Mouse (Mus musculus) liver, embryonic 12.5 days (tissue): ENCODE data around the gene Npat. TPM values are rescaled to one million over a fixed set of nuclear protein-coding genes. Genes with fewer than 3 reads are reported as not detected.
A peak's percentile ranks its signal among the peaks of the same experiment; 100 is the strongest.

Experiments used
- ATAC-seq: fragments of 200-750 bp; cut with Nextera tagmentation; 2 replicates; pipeline ENCODE4 v1.8.0; 2017; ENCODE audit warnings: moderate number of reproducible peaks, mild to moderate bottlenecking, moderate library complexity
- H3K27ac ChIP-seq: fragments of 300-500 bp; sonication (generic); 2 replicates; pipeline ENCODE4 v1.5.1; 2016; ENCODE audit warnings: mild to moderate bottlenecking
- H3K27me3 ChIP-seq: fragments of 300-500 bp; sonication (generic); replicated peaks from 2 replicates; pipeline ENCODE4 v1.6.1; 2016; ENCODE audit warnings: mild to moderate bottlenecking, moderate library complexity
- H3K36me3 ChIP-seq: fragments of 300-500 bp; sonication (generic); 2 replicates; pipeline ENCODE4 v1.6.1; 2016; ENCODE audit warnings: mild to moderate bottlenecking, moderate library complexity
- H3K4me1 ChIP-seq: fragments of 300-500 bp; sonication (generic); 2 replicates; pipeline ENCODE4 v1.6.1; 2016
- H3K4me2 ChIP-seq: fragments of 300-500 bp; sonication (generic); 2 replicates; pipeline ENCODE4 v1.6.1; 2016; ENCODE audit warnings: mild to moderate bottlenecking, moderate library complexity
- H3K4me3 ChIP-seq: fragments of 300-500 bp; sonication (generic); 2 replicates; pipeline ENCODE4 v1.5.1; 2016; ENCODE audit warnings: mild to moderate bottlenecking, moderate library complexity
- H3K9ac ChIP-seq: fragments of 300-500 bp; sonication (generic); 2 replicates; pipeline ENCODE4 v1.6.1; 2016; ENCODE audit warnings: mild to moderate bottlenecking, moderate library complexity
- H3K9me3 ChIP-seq: fragments of 300-500 bp; sonication (generic); replicated peaks from 2 replicates; pipeline ENCODE4 v1.6.1; 2016; ENCODE audit warnings: mild to moderate bottlenecking, moderate library complexity
- WGBS: fragments of 180-500 bp; shearing (Covaris S2); methylation state at CpG from one replicate; pipeline ENCODE4 v1.1.7; 2016; ENCODE audit not compliant: insufficient replicate concordance; 5-methylcytosine and 5-hydroxymethylcytosine counted together
- polyA plus RNA-seq: library from polyadenylated mRNA; unstranded; fragments of >200 nt; fragmentation: Nextera tagmentation; extraction: Ambion mirVana; gene quantifications from 2 replicates; pipeline ENCODE4 v1.2.1, GENCODE M21; 2016

The Npat gene
- polyA plus RNA-seq, 1 experiment from 2014 or later = 12.4 TPM

DNA sequence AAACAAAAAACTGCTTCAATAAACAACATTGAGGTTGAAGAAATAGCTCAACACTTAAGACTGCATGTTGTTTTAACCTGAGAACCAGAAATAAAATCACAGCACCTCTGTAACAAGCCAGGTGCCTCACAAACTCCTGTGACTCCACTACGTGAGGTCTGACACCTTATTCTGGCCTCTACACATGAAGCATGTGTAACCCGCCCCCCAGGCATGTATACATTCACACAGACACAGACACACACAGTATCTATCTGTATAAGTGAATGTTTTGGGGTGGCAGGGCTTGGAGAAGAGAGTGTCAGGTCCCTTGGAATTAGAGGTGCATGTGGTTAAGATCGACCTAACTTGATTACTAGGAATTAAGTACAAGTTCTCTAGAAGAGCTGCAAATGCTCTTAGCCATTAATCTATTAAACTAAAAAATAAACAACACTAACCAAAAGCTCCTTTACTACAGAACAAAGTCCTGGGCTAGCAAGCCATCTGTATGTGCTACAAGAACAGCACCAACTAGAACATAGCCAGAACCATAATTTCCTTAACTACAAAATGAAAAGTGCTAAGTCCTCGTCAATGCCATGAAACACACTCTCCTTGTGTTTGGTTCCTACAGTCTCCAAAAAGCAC, 60.2 kb downstream of the Npat start:
- no peak overlapping the region for H3K4me2 ChIP-seq
- no peaks in the 10 kb centered on the region for H3K27me3 ChIP-seq
- no peak overlapping the region for H3K27ac ChIP-seq
- H3K4me1 ChIP-seq = no peaks in the 10 kb centered on the region
- no peak overlapping the region for H3K4me3 ChIP-seq
- ATAC-seq = no peak
- H3K36me3 ChIP-seq = peaks cover 19% of the 10 kb centered on the region
- H3K9ac ChIP-seq = no peak overlapping the region
- no peaks in the 10 kb centered on the region for H3K9me3 ChIP-seq
- WGBS = 81% methylated on average over 4 of the region's 4 CpGs

DNA sequence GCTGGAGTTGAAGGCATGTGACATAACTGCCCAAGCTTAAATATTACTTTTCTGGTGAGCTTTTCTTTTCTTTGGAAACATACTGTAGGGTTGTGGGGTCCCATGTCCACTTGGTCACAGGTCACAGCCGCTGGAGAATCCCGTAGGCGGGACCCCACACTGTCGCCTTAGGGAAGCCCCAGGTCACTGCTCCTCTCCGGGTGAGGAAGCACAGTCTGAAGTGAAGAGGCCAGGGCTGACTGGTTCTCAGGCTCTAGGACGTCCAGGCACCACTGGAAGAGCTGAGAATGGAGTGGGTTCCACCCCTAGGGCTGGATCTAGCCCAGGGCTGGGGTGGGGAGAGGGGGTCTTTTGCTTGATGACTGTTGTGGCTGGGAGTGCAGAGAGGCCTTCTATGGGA, 61.8 kb downstream of the Npat start:
- Histone ChIP-seq H3K9me3 (no peaks in the 10 kb centered on the region), H3K4me2 (no peak overlapping the region), H3K9ac (no peak overlapping the region), H3K36me3 (peaks cover 8% of the 10 kb centered on the region; the same call in 1 of the 2 replicates), H3K4me1 (peaks cover 7% of the 10 kb centered on the region), H3K4me3 (no peak overlapping the region), H3K27ac (no peak overlapping the region), H3K27me3 (no peaks in the 10 kb centered on the region)
- no peak for ATAC-seq
- 64% methylated on average over 6 of the region's 6 CpGs for WGBS

DNA sequence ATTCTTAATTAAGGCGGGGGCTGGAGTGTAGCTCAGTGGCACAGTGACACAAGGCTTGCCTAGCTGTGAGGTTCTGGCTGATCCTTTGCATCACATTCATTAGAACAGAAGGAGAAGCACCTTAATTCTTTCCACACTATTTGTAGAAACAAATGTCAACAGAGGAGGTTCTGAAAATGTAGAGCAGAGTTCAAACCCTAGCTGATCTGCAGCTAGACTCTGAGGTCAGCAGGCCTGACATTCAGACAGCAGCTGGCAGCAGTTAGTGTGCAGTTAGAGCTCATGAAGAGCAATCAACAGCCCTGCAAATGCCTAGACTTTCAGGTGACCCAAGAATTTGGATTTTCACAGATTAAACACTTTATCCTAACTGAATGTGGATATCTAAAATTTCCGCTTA, 64.7 kb downstream of the Npat start:
- no peak overlapping the region for H3K9ac ChIP-seq
- WGBS = 74% methylated on average over 2 of the region's 2 CpGs
- H3K4me3 ChIP-seq = no peak overlapping the region
- H3K27ac ChIP-seq = no peak overlapping the region
- H3K36me3 ChIP-seq = no peaks in the 10 kb centered on the region
- H3K27me3 ChIP-seq = no peaks in the 10 kb centered on the region
- H3K4me1 ChIP-seq = peaks cover 21% of the 10 kb centered on the region
- no peak for ATAC-seq
- H3K4me2 ChIP-seq = no peak overlapping the region
- H3K9me3 ChIP-seq = no peaks in the 10 kb centered on the region

DNA sequence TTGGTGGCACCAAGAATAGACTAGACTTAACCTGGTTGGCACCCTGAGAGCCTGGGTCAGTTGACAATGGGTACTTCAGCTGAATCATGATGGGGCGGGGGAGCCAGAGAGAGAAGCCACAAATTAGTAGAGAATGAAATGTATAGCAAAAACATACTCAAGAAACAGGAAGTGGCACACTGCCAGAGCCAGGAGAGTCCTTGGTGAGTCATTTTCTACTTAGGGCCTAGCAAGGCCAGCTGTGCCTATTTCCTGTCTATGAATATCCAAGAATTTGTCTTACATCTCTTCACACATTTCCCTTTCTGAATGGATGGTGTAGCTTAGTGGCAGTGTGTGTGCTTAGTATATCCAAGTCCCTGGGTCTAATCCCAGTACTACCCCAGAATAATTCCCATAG, 66.5 kb downstream of the Npat start:
- Histone ChIP-seq H3K9me3 (no peaks in the 10 kb centered on the region), H3K4me3 (no peak overlapping the region), H3K9ac (no peak overlapping the region), H3K27me3 (no peaks in the 10 kb centered on the region), H3K4me1 (peaks cover 26% of the 10 kb centered on the region), H3K27ac (no peak overlapping the region), H3K4me2 (no peak overlapping the region), H3K36me3 (no peaks in the 10 kb centered on the region)
- whole genome bisulfite sequencing = 57% methylated on average over 1 of the region's 1 CpGs
- ATAC-seq = no peak

DNA sequence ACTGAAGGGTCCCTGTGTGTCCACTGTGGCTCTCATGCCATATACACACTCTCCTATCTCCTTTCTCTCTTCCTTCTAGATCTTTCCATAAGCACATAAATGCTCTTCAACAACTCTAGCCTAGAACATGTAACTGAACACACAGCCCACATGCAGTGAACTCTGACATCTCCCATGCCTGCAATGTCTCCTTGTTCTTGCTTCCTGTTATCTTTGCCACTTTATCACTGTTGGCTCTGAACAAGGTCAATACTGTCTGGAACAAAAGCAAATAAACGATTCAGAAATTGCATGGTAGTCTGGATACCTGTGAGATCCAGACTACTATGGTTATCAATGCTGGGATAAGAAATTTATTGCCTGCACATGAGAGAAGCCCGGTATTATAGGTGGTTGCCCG, 67.0 kb downstream of the Npat start:
- H3K9ac ChIP-seq = no peak overlapping the region
- H3K27me3 ChIP-seq = no peaks in the 10 kb centered on the region
- H3K4me3 ChIP-seq = no peak overlapping the region
- H3K4me1 ChIP-seq = peaks cover 30% of the 10 kb centered on the region
- no peak overlapping the region for H3K27ac ChIP-seq
- WGBS = 71% methylated on average over 3 of the region's 3 CpGs
- ATAC-seq = 0 out of 2 replicates have a peak, but pooled peaks have one; percentile 26
- H3K36me3 ChIP-seq = no peaks in the 10 kb centered on the region
- H3K4me2 ChIP-seq = no peak overlapping the region
- no peaks in the 10 kb centered on the region for H3K9me3 ChIP-seq

DNA sequence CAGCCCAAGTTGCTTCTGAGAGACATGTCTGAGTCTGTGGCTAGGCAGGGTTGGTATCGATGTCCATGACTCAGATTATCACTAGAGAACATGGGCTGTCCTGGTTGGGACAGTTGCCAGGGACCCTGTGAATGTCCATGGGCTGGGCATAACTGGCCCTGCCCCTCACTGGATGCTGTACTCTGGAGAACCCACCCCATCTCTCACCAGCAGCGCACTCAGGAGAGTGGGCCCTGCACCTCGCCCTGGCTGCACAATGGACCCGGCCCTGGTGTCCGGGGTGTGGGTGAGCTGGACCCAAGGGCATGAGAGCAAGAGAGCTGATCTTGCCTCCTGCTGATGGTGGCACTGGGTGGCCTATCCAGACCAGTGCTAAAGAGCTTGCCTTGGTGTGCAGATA, 68.1 kb downstream of the Npat start:
- ATAC-seq = no peak
- H3K27me3 ChIP-seq = no peaks in the 10 kb centered on the region
- no peak overlapping the region for H3K4me2 ChIP-seq
- WGBS = 90% methylated on average over 5 of the region's 5 CpGs
- H3K4me1 ChIP-seq = peaks cover 41% of the 10 kb centered on the region
- H3K9ac ChIP-seq = no peak overlapping the region
- no peak overlapping the region for H3K27ac ChIP-seq
- no peaks in the 10 kb centered on the region for H3K36me3 ChIP-seq
- H3K4me3 ChIP-seq = no peak overlapping the region
- H3K9me3 ChIP-seq = no peaks in the 10 kb centered on the region

DNA sequence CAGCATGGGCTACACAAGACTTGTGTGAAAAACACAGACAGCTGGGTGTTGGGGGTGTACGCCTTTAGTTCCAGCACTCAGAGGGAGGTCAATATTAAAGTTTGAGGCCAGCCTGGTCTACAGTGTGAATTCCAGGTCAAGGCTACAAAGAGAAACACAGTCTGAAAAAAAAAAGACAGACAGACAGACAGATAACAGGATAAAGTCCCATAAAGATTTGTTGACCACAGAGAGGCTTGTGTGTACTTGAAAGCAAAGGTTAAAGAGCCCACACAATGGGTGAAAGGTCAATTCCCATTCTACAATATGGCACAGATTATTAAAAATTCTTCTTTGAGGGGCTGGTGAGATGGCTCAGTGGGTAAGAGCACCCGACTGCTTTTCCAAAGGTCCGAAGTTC, 70.3 kb downstream of the Npat start:
- ATAC-seq = no peak
- Histone ChIP-seq H3K4me1 (peaks cover 48% of the 10 kb centered on the region), H3K36me3 (no peaks in the 10 kb centered on the region), H3K4me3 (no peak overlapping the region), H3K27ac (no peak overlapping the region), H3K27me3 (no peaks in the 10 kb centered on the region), H3K9ac (no peak overlapping the region), H3K9me3 (no peaks in the 10 kb centered on the region), H3K4me2 (no peak overlapping the region)
- WGBS = 81% methylated on average over 3 of the region's 3 CpGs

DNA sequence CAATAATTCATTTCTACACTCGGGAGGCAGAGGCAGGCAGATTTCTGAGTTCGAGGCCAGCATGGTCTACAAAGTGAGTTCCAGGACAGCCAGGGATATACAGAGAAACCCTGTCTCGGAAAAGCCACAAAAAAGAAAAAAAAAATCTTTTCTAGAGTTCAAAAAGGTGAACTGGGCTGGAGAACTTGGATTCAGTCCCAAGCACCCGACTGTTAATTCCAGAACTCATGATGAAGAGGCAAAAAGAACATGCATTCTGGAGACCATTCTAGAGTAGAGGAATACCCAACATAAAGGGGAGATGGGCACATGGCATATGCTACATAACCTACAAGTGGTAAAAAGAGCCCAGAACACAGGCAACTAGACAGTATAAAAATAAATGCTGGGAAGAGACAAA, 71.0 kb downstream of the Npat start:
- Histone ChIP-seq H3K9ac (no peak overlapping the region), H3K4me2 (no peak overlapping the region), H3K4me1 (peaks cover 48% of the 10 kb centered on the region), H3K9me3 (no peaks in the 10 kb centered on the region), H3K27ac (no peak overlapping the region), H3K36me3 (no peaks in the 10 kb centered on the region), H3K27me3 (no peaks in the 10 kb centered on the region), H3K4me3 (no peak overlapping the region)
- 73% methylated on average over 4 of the region's 4 CpGs for WGBS
- ATAC-seq = no peak

DNA sequence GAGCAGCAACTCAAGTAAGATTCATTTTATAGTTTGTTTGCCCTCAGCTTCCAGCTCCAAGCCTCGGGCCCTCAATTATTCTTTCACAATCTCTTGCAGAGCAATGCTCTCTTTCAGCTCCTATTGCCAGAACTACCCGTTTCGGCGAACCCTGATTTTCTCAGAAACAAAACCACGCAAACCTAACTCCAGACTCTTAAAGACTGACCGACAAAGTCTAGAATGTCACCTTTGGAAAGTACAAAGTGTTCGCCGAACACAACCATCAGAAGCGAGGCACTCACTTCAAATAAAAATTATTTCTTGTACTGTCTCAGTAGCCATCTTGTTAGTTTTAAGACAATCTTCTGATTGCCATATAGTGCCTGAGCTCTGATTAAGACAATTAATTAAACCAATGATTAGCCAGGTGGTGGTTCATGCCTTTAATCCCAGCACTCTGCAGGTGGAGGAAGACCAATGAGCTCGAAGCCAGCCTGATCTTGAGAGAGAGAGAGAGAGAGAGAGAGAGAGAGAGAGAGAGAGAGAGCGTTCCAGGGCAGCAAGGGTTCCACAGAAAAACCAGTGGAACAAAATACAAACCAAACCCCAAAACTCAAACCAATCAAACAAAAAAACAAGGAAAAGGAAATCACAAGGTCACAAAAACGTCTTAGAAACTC, 72.6 kb downstream of the Npat start:
- no peaks in the 10 kb centered on the region for H3K27me3 ChIP-seq
- H3K9ac ChIP-seq = peak overlapping the region; percentile 78
- H3K36me3 ChIP-seq = 0 out of 2 replicates have a peak, but pooled peaks cover 3% of the 10 kb centered on the region
- peak overlapping the region; percentile 71 for H3K4me3 ChIP-seq
- H3K9me3 ChIP-seq = no peaks in the 10 kb centered on the region
- H3K27ac ChIP-seq = peak overlapping the region; percentile 79; the same call in 1 of the 2 replicates
- H3K4me2 ChIP-seq = peak overlapping the region; percentile 95
- 69% methylated on average over 12 of the region's 12 CpGs for WGBS
- peaks cover 35% of the 10 kb centered on the region for H3K4me1 ChIP-seq
- ATAC-seq = no peak

DNA sequence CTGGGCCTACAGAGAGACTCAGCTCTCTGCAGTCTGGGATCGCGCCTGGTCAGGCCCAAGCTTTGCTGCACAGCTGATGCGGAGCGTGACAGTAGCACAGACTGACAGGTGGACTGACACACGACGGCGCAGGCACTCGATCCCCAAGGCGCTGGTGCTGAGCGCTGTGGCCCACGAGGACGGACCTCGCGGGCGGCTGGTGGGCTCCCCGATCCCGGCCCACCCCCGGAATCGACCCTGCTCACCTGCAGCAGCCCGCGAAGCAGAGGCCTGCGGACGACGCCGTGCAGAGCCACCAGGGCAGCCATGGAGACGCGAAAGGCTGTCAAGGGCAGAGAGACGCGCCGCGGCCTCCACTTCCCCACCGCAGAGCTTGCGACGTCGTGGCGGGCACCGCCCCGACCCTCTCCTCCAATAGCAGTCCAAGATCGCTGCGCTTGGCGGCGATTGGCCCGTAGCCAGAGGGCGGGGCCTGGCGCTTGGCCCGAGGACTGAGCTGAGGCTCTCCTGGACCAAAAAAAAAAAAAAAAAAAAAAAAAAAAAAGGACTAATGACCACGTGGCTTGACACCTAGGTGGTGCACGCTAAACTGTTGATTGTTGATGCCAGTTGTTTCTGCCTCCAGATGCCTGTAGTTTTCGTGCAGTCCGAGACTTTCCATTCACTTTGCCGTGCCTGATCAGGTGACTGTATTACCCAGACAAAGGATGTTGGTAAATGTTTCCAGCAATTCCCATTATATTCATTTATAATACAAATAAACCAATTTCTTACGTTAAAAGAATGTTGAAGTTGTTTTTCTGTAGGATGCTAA, 73.3 kb downstream of the Npat start, which contains the start of gene Acat1:
Gene Acat1 (minus strand): TSS at position 415 of the 814 bp plus-strand sequence.
- peaks cover 6% of the 10 kb centered on the region for H3K36me3 ChIP-seq
- H3K9me3 ChIP-seq = no peaks in the 10 kb centered on the region
- H3K4me2 ChIP-seq = peak within 1 kb of the TSS; percentile 95
- H3K27me3 ChIP-seq = no peaks in the 10 kb centered on the region
- peaks cover 27% of the 10 kb centered on the region for H3K4me1 ChIP-seq
- peak within 1 kb of the TSS; percentile 79 for H3K27ac ChIP-seq
- ATAC-seq = peak; percentile 99
- peak within 1 kb of the TSS; percentile 71 for H3K4me3 ChIP-seq
- peak within 1 kb of the TSS; percentile 78 for H3K9ac ChIP-seq
- WGBS = 3% methylated on average over 52 of the region's 52 CpGs

DNA sequence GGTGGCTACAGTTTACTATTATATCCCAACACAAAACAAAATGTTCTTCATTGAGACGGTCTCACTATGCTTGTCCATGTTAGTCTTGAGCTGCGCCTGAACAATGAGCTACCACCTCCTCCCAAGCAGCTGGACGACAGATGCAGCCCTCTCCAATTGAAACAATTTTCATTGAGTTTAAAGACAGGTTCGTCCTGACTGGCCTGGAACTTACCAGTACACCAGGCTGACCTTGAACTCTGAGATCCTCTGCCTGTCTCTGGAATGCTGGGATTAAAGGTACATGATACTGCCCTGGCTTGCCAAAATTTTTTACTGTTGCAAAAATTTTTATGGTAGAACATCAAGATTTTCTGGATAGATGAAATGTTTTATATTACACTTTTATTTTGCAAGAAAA, 77.4 kb downstream of the Npat start:
- H3K4me2 ChIP-seq = no peak overlapping the region
- H3K4me1 ChIP-seq = peaks cover 13% of the 10 kb centered on the region
- ATAC-seq = no peak
- H3K27ac ChIP-seq = no peak overlapping the region
- 75% methylated on average over 4 of the region's 4 CpGs for WGBS
- H3K9ac ChIP-seq = no peak overlapping the region
- H3K9me3 ChIP-seq = no peaks in the 10 kb centered on the region
- no peaks in the 10 kb centered on the region for H3K27me3 ChIP-seq
- no peak overlapping the region for H3K4me3 ChIP-seq
- peaks cover 33% of the 10 kb centered on the region for H3K36me3 ChIP-seq

DNA sequence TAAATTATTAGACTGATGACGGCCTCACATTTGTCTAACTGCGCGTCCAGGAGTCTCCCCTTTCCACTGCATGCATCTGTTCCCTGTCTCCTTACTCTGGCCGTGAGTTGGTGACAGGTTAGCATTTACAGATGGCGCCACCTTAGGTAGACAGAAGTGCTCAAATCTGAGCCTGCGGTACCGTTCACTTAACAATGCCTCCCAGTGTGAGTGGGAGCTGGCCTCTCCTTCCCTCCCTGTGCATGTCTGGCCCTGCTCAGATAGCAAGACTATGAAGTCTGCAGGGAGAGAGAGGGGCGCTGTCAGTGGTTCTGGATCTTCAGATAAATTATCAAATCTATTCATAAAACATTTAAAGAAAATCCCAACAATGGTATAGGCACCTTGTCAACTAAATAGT, 78.4 kb downstream of the Npat start:
- peaks cover 5% of the 10 kb centered on the region; the same call in 1 of the 2 replicates for H3K4me1 ChIP-seq
- no peak overlapping the region for H3K9ac ChIP-seq
- H3K4me2 ChIP-seq = no peak overlapping the region
- ATAC-seq = no peak
- H3K27me3 ChIP-seq = no peaks in the 10 kb centered on the region
- H3K9me3 ChIP-seq = no peaks in the 10 kb centered on the region
- H3K36me3 ChIP-seq = peaks cover 41% of the 10 kb centered on the region
- H3K27ac ChIP-seq = no peak overlapping the region
- 72% methylated on average over 8 of the region's 8 CpGs for WGBS
- H3K4me3 ChIP-seq = no peak overlapping the region
